Mouse (Mus musculus) hindbrain, embryonic 16.5 days (tissue): ENCODE results near the gene Mbl1. TPM values are rescaled to one million over a fixed set of nuclear protein-coding genes. Genes with fewer than 3 reads are reported as not detected.

ENCODE experiments used
- ATAC-seq: fragments of 200-750 bp; cut with Nextera tagmentation; 2 replicates; pipeline ENCODE4 v1.8.0; 2017; ENCODE audit warnings: moderate TSS enrichment, moderate library complexity
- H3K27ac ChIP-seq: fragments of 300-500 bp; sonication (generic); 2 replicates; pipeline ENCODE4 v1.5.1; 2014; ENCODE audit warnings: low read depth, mild to moderate bottlenecking, control low read depth, low read length, moderate library complexity
- H3K27me3 ChIP-seq: fragments of 300-500 bp; sonication (generic); replicated peaks from 2 replicates; pipeline ENCODE4 v1.6.1; 2014; ENCODE audit warnings: low read length; ENCODE audit not compliant: control insufficient read depth, insufficient read depth
- H3K36me3 ChIP-seq: fragments of 300-500 bp; sonication (generic); 2 replicates; pipeline ENCODE4 v1.6.1; 2014; ENCODE audit warnings: mild to moderate bottlenecking, low read length, moderate library complexity, mixed read lengths; ENCODE audit not compliant: control insufficient read depth, insufficient read depth
- H3K4me1 ChIP-seq: fragments of 300-500 bp; sonication (generic); 2 replicates; pipeline ENCODE4 v1.6.1; 2014; ENCODE audit warnings: low read depth, low read length; ENCODE audit not compliant: control insufficient read depth, insufficient read depth
- H3K4me2 ChIP-seq: fragments of 300-500 bp; sonication (generic); 2 replicates; pipeline ENCODE4 v1.6.1; 2014; ENCODE audit warnings: mild to moderate bottlenecking, low read length, control low read depth, moderate library complexity
- H3K4me3 ChIP-seq: fragments of 300-500 bp; sonication (generic); 2 replicates; pipeline ENCODE4 v1.5.1; 2014; ENCODE audit warnings: mild to moderate bottlenecking, low read length, control low read depth, moderate library complexity
- H3K9ac ChIP-seq: fragments of 300-500 bp; sonication (generic); 2 replicates; pipeline ENCODE4 v1.6.1; 2014; ENCODE audit warnings: low read depth, mild to moderate bottlenecking, control low read depth, low read length, moderate library complexity
- H3K9me3 ChIP-seq: fragments of 300-500 bp; sonication (generic); 2 replicates; pipeline ENCODE4 v1.6.1; 2014; ENCODE audit warnings: mild to moderate bottlenecking, low read length, moderate library complexity; ENCODE audit not compliant: control insufficient read depth
- WGBS: fragments of 180-500 bp; shearing (Covaris S2); extraction: QIAGEN DNeasy Blood & Tissue Kit; methylation state at CpG from one replicate; pipeline ENCODE4 v1.1.7; 2014; 5-methylcytosine and 5-hydroxymethylcytosine counted together
- polyA plus RNA-seq: library from polyadenylated mRNA; unstranded; fragments of >200 nt; fragmentation: Nextera tagmentation; extraction: Ambion mirVana; gene quantifications from 2 replicates; pipeline ENCODE4 v1.2.1, GENCODE M21; 2015

Gene Mbl1
- polyA plus RNA-seq, 1 experiment from 2014 or later = not detected

DNA sequence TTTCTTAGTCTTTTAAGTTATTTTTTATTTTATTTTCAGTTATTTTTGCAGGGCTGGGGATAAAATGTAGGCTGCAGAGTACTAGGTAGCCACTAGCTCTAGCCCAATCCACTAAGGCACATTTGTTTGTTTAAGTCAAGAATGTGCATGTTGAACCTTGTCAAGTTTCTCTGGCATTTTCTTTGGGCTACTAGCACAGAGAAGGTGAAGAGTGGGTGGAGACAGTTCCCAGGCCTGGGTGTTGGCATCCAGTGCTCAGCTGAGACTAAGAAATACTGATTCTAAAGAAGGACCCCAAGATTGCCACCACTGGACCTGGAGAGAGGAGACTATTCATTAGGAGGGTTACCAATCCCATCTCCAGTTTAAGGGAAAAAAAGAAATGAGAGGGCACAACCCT, 14.3 kb upstream of the Mbl1 start:
- H3K36me3 ChIP-seq = no peaks in the 10 kb centered on the region

DNA sequence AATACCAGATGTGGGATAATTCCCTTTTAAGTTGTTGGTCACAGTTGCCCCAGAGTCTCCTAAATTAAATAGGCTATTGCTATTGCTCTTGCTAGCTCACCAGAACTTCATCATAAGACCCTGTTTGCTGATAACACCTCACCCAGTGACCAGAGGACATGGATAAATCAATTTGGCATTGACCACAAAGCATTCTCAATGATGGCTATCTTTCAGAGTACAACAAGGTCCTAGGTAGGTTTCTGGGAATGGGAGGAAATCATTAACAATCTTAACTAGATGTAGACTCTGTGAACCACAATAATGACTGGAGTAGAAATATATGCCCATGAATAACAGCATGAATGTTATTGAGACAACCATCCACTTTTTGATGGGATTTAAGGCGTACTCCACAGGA, 10.6 kb upstream of the Mbl1 start:
- no peaks in the 10 kb centered on the region for H3K36me3 ChIP-seq
- WGBS = 100% methylated on average over 1 of the region's 1 CpGs
- H3K9me3 ChIP-seq = no peaks in the 10 kb centered on the region
- no peak overlapping the region for H3K9ac ChIP-seq
- H3K4me2 ChIP-seq = no peak overlapping the region
- H3K4me1 ChIP-seq = no peaks in the 10 kb centered on the region
- no peak overlapping the region for H3K27ac ChIP-seq
- no peaks in the 10 kb centered on the region for H3K27me3 ChIP-seq
- ATAC-seq = no peak
- H3K4me3 ChIP-seq = no peak overlapping the region

More for the DNA sequence above, 14.3 kb upstream of the Mbl1 start:
- Histone ChIP-seq H3K4me2 (no peak overlapping the region), H3K9me3 (no peaks in the 10 kb centered on the region), H3K27me3 (no peaks in the 10 kb centered on the region), H3K27ac (no peak overlapping the region), H3K9ac (no peak overlapping the region), H3K4me1 (no peaks in the 10 kb centered on the region), H3K4me3 (no peak overlapping the region)
- no peak for ATAC-seq

DNA sequence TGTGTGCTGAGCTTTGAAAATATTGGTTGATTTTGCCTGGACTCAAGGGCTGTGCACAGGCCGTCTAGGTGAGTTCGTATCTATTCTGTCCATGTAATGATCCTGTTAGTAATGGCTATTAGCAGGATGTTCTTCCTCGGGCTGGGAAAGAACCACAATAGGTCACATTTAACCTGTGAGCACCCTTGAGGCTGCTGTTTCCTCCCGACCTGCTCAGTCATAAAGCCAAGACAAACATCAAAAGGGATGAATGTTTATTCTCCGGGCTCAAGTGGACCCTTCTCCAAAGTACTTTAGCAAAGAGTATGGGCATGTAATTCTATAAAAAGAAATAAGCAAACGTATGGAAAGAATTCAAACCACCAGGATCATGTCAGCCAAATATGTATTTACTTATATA, 5.2 kb upstream of the Mbl1 start:
- H3K36me3 ChIP-seq = no peaks in the 10 kb centered on the region
- no peak overlapping the region for H3K4me2 ChIP-seq
- H3K27me3 ChIP-seq = no peaks in the 10 kb centered on the region
- WGBS = 73% methylated on average over 6 of the region's 6 CpGs
- H3K9me3 ChIP-seq = no peaks in the 10 kb centered on the region
- no peaks in the 10 kb centered on the region for H3K4me1 ChIP-seq
- no peak overlapping the region for H3K4me3 ChIP-seq
- H3K27ac ChIP-seq = no peak overlapping the region
- no peak overlapping the region for H3K9ac ChIP-seq
- no peak for ATAC-seq

DNA sequence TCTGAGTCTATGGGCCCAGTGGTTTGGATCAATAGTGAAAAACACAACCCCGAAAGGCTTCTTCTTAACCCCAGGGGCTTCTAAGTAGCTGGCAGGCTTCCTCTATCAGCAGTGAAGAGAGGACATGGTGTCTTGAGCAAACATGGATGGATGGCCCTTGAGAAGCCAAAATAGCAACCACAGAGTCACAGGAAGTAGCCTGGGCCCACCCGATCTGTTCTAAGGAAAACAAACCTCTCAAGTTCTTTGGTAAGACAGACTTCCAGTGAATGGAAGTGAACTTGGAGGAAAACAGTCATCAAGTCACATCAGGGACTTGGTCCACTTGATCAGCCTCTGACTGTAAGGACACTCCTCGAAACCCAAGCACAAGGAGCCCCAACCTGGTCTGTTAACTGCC, 4.3 kb upstream of the Mbl1 start:
- no peaks in the 10 kb centered on the region for H3K36me3 ChIP-seq
- WGBS = 82% methylated on average over 3 of the region's 3 CpGs
- H3K9ac ChIP-seq = no peak overlapping the region
- H3K4me2 ChIP-seq = no peak overlapping the region
- H3K4me1 ChIP-seq = no peaks in the 10 kb centered on the region
- no peaks in the 10 kb centered on the region for H3K27me3 ChIP-seq
- no peak overlapping the region for H3K4me3 ChIP-seq
- ATAC-seq = no peak
- no peak overlapping the region for H3K27ac ChIP-seq
- no peaks in the 10 kb centered on the region for H3K9me3 ChIP-seq

DNA sequence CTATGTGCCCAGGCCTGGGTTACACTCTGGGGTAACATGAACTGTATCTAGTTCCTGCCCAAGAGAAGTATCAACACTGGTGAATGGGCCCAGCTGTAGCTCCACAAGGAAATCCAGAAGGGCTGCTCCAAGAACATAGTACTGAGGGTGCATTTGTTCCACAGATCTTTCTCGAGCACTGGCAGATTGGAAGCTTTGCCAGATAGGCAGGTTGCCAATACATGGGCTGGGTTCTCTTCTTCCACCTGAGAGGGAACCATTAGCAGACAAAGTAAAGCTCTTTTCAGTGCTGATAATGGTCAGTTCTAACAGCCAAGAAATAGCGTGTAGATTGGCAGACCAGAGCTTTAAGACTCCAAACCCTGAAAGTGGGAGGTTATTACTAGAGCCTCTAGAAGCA, 3.9 kb upstream of the Mbl1 start:
- Histone ChIP-seq H3K9ac (no peak overlapping the region), H3K4me2 (no peak overlapping the region), H3K27me3 (no peaks in the 10 kb centered on the region), H3K4me1 (no peaks in the 10 kb centered on the region), H3K4me3 (no peak overlapping the region), H3K27ac (no peak overlapping the region), H3K9me3 (no peaks in the 10 kb centered on the region), H3K36me3 (no peaks in the 10 kb centered on the region)
- 79% methylated on average over 2 of the region's 2 CpGs for WGBS
- no peak for ATAC-seq

DNA sequence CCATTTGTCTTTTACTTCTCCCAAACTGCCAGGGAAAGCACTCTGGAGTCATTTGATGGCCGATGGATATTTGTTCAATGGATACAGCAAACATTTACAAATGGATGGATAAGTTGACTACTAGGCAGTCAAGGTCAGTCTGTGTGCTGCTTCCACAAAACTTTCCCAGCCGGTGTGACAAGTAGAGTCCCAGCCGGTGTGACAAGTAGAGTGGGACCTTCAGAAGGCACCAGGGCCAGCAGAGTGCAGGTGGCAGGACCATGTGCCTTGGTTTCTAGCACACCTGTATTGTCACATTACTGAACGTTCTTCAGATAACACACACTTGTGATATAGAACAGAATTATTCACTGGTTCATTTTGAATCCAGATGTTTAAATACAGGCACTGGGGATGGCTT, 8.8 kb downstream of the Mbl1 start:
- Histone ChIP-seq H3K27ac (no peak overlapping the region), H3K4me2 (no peak overlapping the region), H3K4me1 (no peaks in the 10 kb centered on the region), H3K36me3 (no peaks in the 10 kb centered on the region), H3K4me3 (no peak overlapping the region), H3K27me3 (no peaks in the 10 kb centered on the region), H3K9ac (no peak overlapping the region), H3K9me3 (no peaks in the 10 kb centered on the region)
- WGBS = 85% methylated on average over 4 of the region's 4 CpGs
- no peak for ATAC-seq

DNA sequence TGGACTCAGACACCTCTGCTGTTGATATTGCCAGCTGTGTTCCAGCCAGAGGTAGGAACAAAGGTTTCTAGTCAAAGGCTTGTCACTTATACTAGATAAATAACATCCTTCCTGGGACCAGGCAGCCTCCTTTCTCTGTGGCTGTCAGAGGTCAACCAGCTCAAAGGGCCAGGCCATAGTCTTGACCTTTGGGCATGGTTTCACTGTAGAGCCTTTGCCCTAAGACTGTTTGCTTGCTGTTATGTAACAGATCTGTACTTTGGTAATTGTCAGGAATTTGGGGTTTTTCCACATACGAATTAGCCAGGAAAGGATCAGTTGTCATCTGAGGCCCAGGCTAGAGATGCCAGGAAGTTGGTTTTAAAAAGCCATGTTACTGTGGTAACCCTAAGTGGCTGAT, 9.5 kb downstream of the Mbl1 start:
- Histone ChIP-seq H3K4me2 (no peak overlapping the region), H3K9me3 (no peaks in the 10 kb centered on the region), H3K9ac (no peak overlapping the region), H3K36me3 (no peaks in the 10 kb centered on the region), H3K4me3 (no peak overlapping the region), H3K27ac (no peak overlapping the region), H3K4me1 (no peaks in the 10 kb centered on the region), H3K27me3 (no peaks in the 10 kb centered on the region)
- WGBS = 57% methylated on average over 1 of the region's 1 CpGs
- ATAC-seq = no peak

DNA sequence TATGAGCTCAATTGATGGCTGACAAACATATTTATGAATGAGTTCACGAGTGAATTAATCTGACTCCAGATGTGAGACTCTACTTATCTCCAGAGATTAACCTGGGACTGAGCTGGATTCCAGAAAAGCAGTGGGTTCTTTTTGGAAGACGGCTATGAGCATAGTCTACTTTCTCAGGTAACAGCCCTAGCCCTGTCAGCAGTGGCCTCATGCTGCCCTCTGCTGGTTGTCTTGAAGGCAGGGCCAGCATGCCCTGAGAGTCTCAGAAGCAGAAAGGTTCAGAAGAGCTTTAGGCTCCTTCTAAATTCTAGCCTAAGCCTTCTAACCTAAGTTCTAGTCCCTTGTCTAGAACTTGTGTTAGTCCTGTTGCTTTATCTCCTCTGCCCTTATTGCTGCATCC, 11.4 kb downstream of the Mbl1 start:
- Histone ChIP-seq H3K4me1 (no peaks in the 10 kb centered on the region), H3K27ac (no peak overlapping the region), H3K4me2 (no peak overlapping the region), H3K4me3 (no peak overlapping the region), H3K27me3 (no peaks in the 10 kb centered on the region), H3K36me3 (no peaks in the 10 kb centered on the region), H3K9ac (no peak overlapping the region), H3K9me3 (no peaks in the 10 kb centered on the region)
- ATAC-seq = no peak
- 28% methylated on average over 2 of the region's 2 CpGs for WGBS

DNA sequence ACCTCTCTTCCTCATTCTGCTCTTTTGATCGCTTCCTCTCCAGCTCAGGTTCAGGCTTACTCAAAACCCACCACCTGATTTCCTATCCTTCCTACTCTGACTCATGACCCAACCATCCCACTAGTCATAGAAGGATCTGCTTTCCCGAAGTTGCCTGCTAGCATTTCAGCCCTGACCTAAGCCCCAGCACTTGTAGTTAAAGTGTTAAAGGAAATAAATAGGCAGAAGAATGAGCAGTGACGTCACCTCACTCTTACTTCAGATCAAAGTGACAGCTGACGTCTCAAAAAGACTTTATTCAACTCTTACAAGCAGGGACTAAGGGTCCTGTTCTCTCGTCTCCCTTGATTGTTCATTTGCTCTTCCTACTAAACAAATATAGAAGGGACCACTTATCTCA, 16.0 kb downstream of the Mbl1 start:
- no peaks in the 10 kb centered on the region for H3K27me3 ChIP-seq
- H3K27ac ChIP-seq = no peak overlapping the region
- H3K4me3 ChIP-seq = no peak overlapping the region
- WGBS = 61% methylated on average over 5 of the region's 5 CpGs
- no peaks in the 10 kb centered on the region for H3K4me1 ChIP-seq
- no peaks in the 10 kb centered on the region for H3K36me3 ChIP-seq
- no peak overlapping the region for H3K9ac ChIP-seq
- no peaks in the 10 kb centered on the region for H3K9me3 ChIP-seq
- ATAC-seq = no peak
- no peak overlapping the region for H3K4me2 ChIP-seq

DNA sequence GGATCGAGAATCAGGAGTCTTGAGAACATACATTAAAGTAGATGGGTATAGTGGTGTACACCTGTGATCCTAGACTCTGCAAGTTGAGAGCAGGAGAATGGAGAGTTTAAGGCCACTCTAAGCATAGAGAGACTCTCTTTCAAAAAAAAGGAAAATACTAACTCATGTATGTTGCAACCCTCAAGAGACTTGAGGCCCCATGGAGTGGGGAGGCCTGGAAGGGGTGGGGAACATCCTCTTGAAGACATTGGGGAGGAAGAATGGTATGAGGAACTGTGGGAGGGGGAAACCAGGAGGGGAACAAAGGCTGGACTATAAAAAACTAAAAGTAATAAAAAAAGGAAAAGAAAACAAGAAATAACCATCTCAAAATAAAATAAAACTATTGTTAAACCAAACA, 17.3 kb downstream of the Mbl1 start:
- H3K27me3 ChIP-seq = no peaks in the 10 kb centered on the region
- H3K36me3 ChIP-seq = no peaks in the 10 kb centered on the region
- H3K9me3 ChIP-seq = no peaks in the 10 kb centered on the region
- H3K9ac ChIP-seq = no peak overlapping the region
- H3K4me3 ChIP-seq = no peak overlapping the region
- no peaks in the 10 kb centered on the region for H3K4me1 ChIP-seq
- H3K27ac ChIP-seq = no peak overlapping the region
- ATAC-seq = no peak
- WGBS = 91% methylated on average over 1 of the region's 1 CpGs
- H3K4me2 ChIP-seq = no peak overlapping the region
